Mouse (Mus musculus): ENCODE measurements around the gene Zdhhc18. TPM values are rescaled to one million over a fixed set of nuclear protein-coding genes. Genes with fewer than 3 reads are reported as not detected.
A peak's percentile ranks its signal among the peaks of the same experiment; 100 is the strongest.

Zdhhc18 gene
- total RNA-seq, 1 experiment, result 39.0 TPM

DNA sequence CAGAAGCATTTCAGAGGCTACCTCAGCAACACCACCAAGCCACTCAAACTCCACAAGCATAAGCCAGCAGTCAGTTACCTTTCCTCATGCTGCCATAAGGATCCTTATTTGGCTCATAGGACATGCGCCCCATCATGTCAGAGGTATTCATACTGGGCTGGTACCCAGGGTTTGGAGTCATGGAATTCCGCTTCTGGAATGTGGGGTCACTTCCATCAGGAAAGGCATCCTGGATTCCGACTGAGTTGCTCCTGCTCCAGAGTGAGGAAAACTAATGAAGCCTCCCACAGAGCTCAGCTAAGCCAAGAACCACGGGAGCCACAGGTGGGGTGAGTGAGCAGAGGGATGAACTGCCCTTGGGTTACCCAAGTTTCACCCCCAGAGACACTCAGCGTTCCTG is 37.2 kb upstream of the Zdhhc18 start:
- no peak for TF ChIP-seq HCFC1 (IDR thresholded peaks at IDR 0.05; ENCODE audit: borderline replicate concordance, insufficient read depth, low read length)
- TF ChIP-seq ZC3H11A (IDR thresholded peaks at IDR 0.05; ENCODE audit: borderline replicate concordance, low read depth, low read length), result no peak
- TF ChIP-seq CHD2 (IDR thresholded peaks at IDR 0.05; ENCODE audit: low read depth, low read length), result no peak
- in situ Hi-C loops (cut with MboI; ENCODE audit: low sequenced_read_pairs in 2 of 2, unreplicated experiment in 2 of 2), result no loop called here

GRCm38 (mm10) chr4:133686512-133686911 is 36.6 kb upstream of the Zdhhc18 start:
- TF ChIP-seq CHD2 (IDR thresholded peaks at IDR 0.05; ENCODE audit: low read depth, low read length) (no peak), ZC3H11A (IDR thresholded peaks at IDR 0.05; ENCODE audit: borderline replicate concordance, low read depth, low read length) (no peak), HCFC1 (IDR thresholded peaks at IDR 0.05; ENCODE audit: borderline replicate concordance, insufficient read depth, low read length) (no peak), MAFK (IDR thresholded peaks at IDR 0.05; ENCODE audit: insufficient read depth, low read depth, low read length) (no peak), ZNF384 (IDR thresholded peaks at IDR 0.05; ENCODE audit: low read depth, low read length) (no peak)
- Histone ChIP-seq H3K9me3 (ENCODE audit: control insufficient read depth, insufficient read depth, low read depth, low read length) (no peaks in the 10 kb centered on the region), H3K27ac (ENCODE audit: insufficient read depth, low read depth, low read length, poor library complexity, severe bottlenecking) (no peak overlapping the region), H3K4me3 (ENCODE audit: insufficient read depth in 1 of 2, low read depth in 1 of 2, low read length in 2 of 2, poor library complexity in 1 of 2, severe bottlenecking in 1 of 2) (no peak overlapping the region), H3K36me3 (ENCODE audit: control insufficient read depth, insufficient read depth, low read length, poor library complexity, severe bottlenecking) (peaks cover 79% of the 10 kb centered on the region), H3K9ac (ENCODE audit: insufficient read depth, low read depth, low read length, poor library complexity, severe bottlenecking) (no peak overlapping the region), H3K4me1 (ENCODE audit: control insufficient read depth in 2 of 2, insufficient read depth in 2 of 2, low read length in 2 of 2, poor library complexity in 1 of 2) (peaks cover 0 to 16% of the 10 kb centered on the region in 2 experiments; a peak in 2 of 4 replicates)
- no peak for DNase-seq (ENCODE audit: low read depth, low spot score)
- in situ Hi-C loops (cut with MboI; ENCODE audit: low sequenced_read_pairs in 2 of 2, unreplicated experiment in 2 of 2), result no loop called here

More for the DNA sequence above, 37.2 kb upstream of the Zdhhc18 start:
- DNase-seq (ENCODE audit: low read depth, low spot score), result no peak
- Histone ChIP-seq H3K4me1 (ENCODE audit: control insufficient read depth in 2 of 2, insufficient read depth in 2 of 2, low read length in 2 of 2, poor library complexity in 1 of 2) (peaks cover 0 to 16% of the 10 kb centered on the region in 2 experiments; a peak in 2 of 4 replicates), H3K9me3 (ENCODE audit: control insufficient read depth, insufficient read depth, low read depth, low read length) (no peaks in the 10 kb centered on the region), H3K27ac (ENCODE audit: insufficient read depth, low read depth, low read length, poor library complexity, severe bottlenecking) (peak overlapping the region; percentile 20; the same call in 1 of the 2 replicates), H3K36me3 (ENCODE audit: control insufficient read depth, insufficient read depth, low read length, poor library complexity, severe bottlenecking) (peaks cover 82% of the 10 kb centered on the region), H3K9ac (ENCODE audit: insufficient read depth, low read depth, low read length, poor library complexity, severe bottlenecking) (no peak overlapping the region), H3K4me3 (ENCODE audit: insufficient read depth in 1 of 2, low read depth in 1 of 2, low read length in 2 of 2, poor library complexity in 1 of 2, severe bottlenecking in 1 of 2) (no peak overlapping the region)

- no peak overlapping the region for H3K9ac ChIP-seq (ENCODE audit: insufficient read depth, low read depth, low read length, poor library complexity, severe bottlenecking)
- no peak for TF ChIP-seq MAFK (IDR thresholded peaks at IDR 0.05; ENCODE audit: insufficient read depth, low read depth, low read length)
- TF ChIP-seq HCFC1 (IDR thresholded peaks at IDR 0.05; ENCODE audit: borderline replicate concordance, insufficient read depth, low read length), result no peak
- no peak overlapping the region for H3K4me3 ChIP-seq (ENCODE audit: insufficient read depth in 1 of 2, low read depth in 1 of 2, low read length in 2 of 2, poor library complexity in 1 of 2, severe bottlenecking in 1 of 2)
- H3K27ac ChIP-seq (ENCODE audit: insufficient read depth, low read depth, low read length, poor library complexity, severe bottlenecking), result no peak overlapping the region
- peaks cover 45% of the 10 kb centered on the region for H3K36me3 ChIP-seq (ENCODE audit: control insufficient read depth, insufficient read depth, low read length, poor library complexity, severe bottlenecking)
- DNase-seq (ENCODE audit: low read depth, low spot score), result no peak
- in situ Hi-C loops (cut with MboI; ENCODE audit: low sequenced_read_pairs in 2 of 2, unreplicated experiment in 2 of 2), result no loop called here
- H3K4me1 ChIP-seq (ENCODE audit: control insufficient read depth in 2 of 2, insufficient read depth in 2 of 2, low read length in 2 of 2, poor library complexity in 1 of 2), result peaks cover 2 to 21% of the 10 kb centered on the region in 2 experiments; a peak in 3 of 4 replicates
- H3K9me3 ChIP-seq (ENCODE audit: control insufficient read depth, insufficient read depth, low read depth, low read length), result no peaks in the 10 kb centered on the region
Observed at GRCm38 (mm10) chr4:133680206-133680786, 30.3 kb upstream of the Zdhhc18 start.

- TF ChIP-seq CHD2 (IDR thresholded peaks at IDR 0.05; ENCODE audit: low read depth, low read length) (no peak), ZNF384 (IDR thresholded peaks at IDR 0.05; ENCODE audit: low read depth, low read length) (0 out of 2 replicates have a peak, but pooled peaks have one; percentile 9), HCFC1 (IDR thresholded peaks at IDR 0.05; ENCODE audit: borderline replicate concordance, insufficient read depth, low read length) (no peak)
- no peak for DNase-seq (ENCODE audit: low read depth, low spot score)
- no peak overlapping the region for H3K27ac ChIP-seq (ENCODE audit: insufficient read depth, low read depth, low read length, poor library complexity, severe bottlenecking)
- in situ Hi-C loops (cut with MboI; ENCODE audit: low sequenced_read_pairs in 2 of 2, unreplicated experiment in 2 of 2), result loop anchor here in 1 of 2 experiments (10.0 kb wide), 1 partner anchor 145 kb away; no protein-coding TSS in a partner anchor
- no peaks in the 10 kb centered on the region for H3K9me3 ChIP-seq (ENCODE audit: control insufficient read depth, insufficient read depth, low read depth, low read length)
- H3K4me1 ChIP-seq (ENCODE audit: control insufficient read depth in 2 of 2, insufficient read depth in 2 of 2, low read length in 2 of 2, poor library complexity in 1 of 2), result peaks cover 5 to 21% of the 10 kb centered on the region in 2 experiments; a peak in 3 of 4 replicates
- no peak overlapping the region for H3K9ac ChIP-seq (ENCODE audit: insufficient read depth, low read depth, low read length, poor library complexity, severe bottlenecking)
- H3K36me3 ChIP-seq (ENCODE audit: control insufficient read depth, insufficient read depth, low read length, poor library complexity, severe bottlenecking), result peaks cover 38% of the 10 kb centered on the region
- no peak overlapping the region for H3K4me3 ChIP-seq (ENCODE audit: insufficient read depth in 1 of 2, low read depth in 1 of 2, low read length in 2 of 2, poor library complexity in 1 of 2, severe bottlenecking in 1 of 2)
Observed at GRCm38 (mm10) chr4:133679629-133680028, 29.7 kb upstream of the Zdhhc18 start.

- Histone ChIP-seq H3K36me3 (ENCODE audit: control insufficient read depth, insufficient read depth, low read length, poor library complexity, severe bottlenecking) (peaks cover 26% of the 10 kb centered on the region), H3K4me1 (ENCODE audit: control insufficient read depth in 2 of 2, insufficient read depth in 2 of 2, low read length in 2 of 2, poor library complexity in 1 of 2) (peaks cover 9 to 23% of the 10 kb centered on the region in 2 experiments; a peak in 3 of 4 replicates), H3K27ac (ENCODE audit: insufficient read depth, low read depth, low read length, poor library complexity, severe bottlenecking) (no peak overlapping the region), H3K4me3 (ENCODE audit: insufficient read depth in 1 of 2, low read depth in 1 of 2, low read length in 2 of 2, poor library complexity in 1 of 2, severe bottlenecking in 1 of 2) (no peak overlapping the region), H3K9me3 (ENCODE audit: control insufficient read depth, insufficient read depth, low read depth, low read length) (no peaks in the 10 kb centered on the region), H3K9ac (ENCODE audit: insufficient read depth, low read depth, low read length, poor library complexity, severe bottlenecking) (no peak overlapping the region)
- in situ Hi-C loops (cut with MboI; ENCODE audit: low sequenced_read_pairs in 2 of 2, unreplicated experiment in 2 of 2), result loop anchor here in 1 of 2 experiments (10.0 kb wide), 1 partner anchor 148 kb away; no protein-coding TSS in a partner anchor
- no peak for DNase-seq (ENCODE audit: low read depth, low spot score)
- TF ChIP-seq ZNF384 (IDR thresholded peaks at IDR 0.05; ENCODE audit: low read depth, low read length) (no peak), HCFC1 (IDR thresholded peaks at IDR 0.05; ENCODE audit: borderline replicate concordance, insufficient read depth, low read length) (no peak), CHD2 (IDR thresholded peaks at IDR 0.05; ENCODE audit: low read depth, low read length) (no peak), ZC3H11A (IDR thresholded peaks at IDR 0.05; ENCODE audit: borderline replicate concordance, low read depth, low read length) (no peak), MAFK (IDR thresholded peaks at IDR 0.05; ENCODE audit: insufficient read depth, low read depth, low read length) (no peak)
Observed at GRCm38 (mm10) chr4:133677266-133677665, 27.3 kb upstream of the Zdhhc18 start.
